11 mouse cellular contexts compared by ENCODE assay signal in the genomic region with DNA sequence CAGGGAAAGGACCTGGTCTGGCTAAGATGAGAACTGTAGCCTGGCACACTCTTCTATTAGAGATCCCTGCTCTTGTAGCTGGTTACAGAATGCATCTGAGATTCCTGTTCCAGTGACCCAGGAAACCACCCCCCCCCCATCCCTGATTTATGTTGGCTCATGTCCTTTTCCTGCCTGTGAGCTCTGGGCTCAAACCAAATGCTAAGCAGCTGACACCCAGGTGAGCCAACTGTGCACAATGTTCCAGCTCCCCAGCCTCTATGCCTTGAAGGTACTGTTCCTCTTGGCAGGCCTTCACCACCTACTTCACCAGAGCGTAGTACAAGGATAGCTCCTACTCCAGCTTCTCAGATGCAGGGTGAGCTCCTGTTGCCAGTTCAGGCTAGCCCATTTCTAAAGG. TPM values are rescaled to one million over a fixed set of nuclear protein-coding genes. Genes with fewer than 3 reads are reported as not detected.
A peak's percentile ranks its signal among the peaks of the same experiment; 100 is the strongest.
DNase-seq lines count a peak whose midpoint lies in the region; ATAC-seq lines count a peak whose summit lies in the region.
"Had no signal": no experiment of that assay in that cellular context is flagged by ENCODE, and none has a peak within 500 bp of the region (broad histone marks: within the 10 kb centered on the region; RNA-seq: fewer than 3 reads in every experiment).

No protein-coding gene starts in this region.

- no peak overlapping the region for H3K4me3 ChIP-seq in heart, embryonic 12.5 days
- H3K4me3 ChIP-seq in hindbrain, embryonic 16.5 days (ENCODE audit: low read length), result no peak overlapping the region

- H3K4me2 ChIP-seq in heart, embryonic 12.5 days, result no peak overlapping the region
- H3K4me2 ChIP-seq in hindbrain, embryonic 16.5 days (ENCODE audit: low read length), result no peak overlapping the region

- WGBS in heart, embryonic 12.5 days, result 73% methylated on average over 1 of the region's 1 CpGs
- 69% methylated on average over 1 of the region's 1 CpGs for WGBS in hindbrain, embryonic 16.5 days

- no peaks in the 10 kb centered on the region for H3K9me3 ChIP-seq in heart, embryonic 12.5 days (replicated peaks)
- H3K9me3 ChIP-seq in hindbrain, embryonic 16.5 days (ENCODE audit: control insufficient read depth, low read length), result no peaks in the 10 kb centered on the region

- H3K4me1 ChIP-seq in heart, embryonic 12.5 days (replicated peaks), result peaks cover 3% of the 10 kb centered on the region; the same call in 1 of the 2 replicates
- H3K4me1 ChIP-seq in hindbrain, embryonic 16.5 days (ENCODE audit: control insufficient read depth, insufficient read depth, low read depth, low read length), result peaks cover 11% of the 10 kb centered on the region

- no peak for ATAC-seq in heart, embryonic 12.5 days (ENCODE audit: insufficient number of reproducible peaks, low FRiP score)
- ATAC-seq in hindbrain, embryonic 16.5 days, result peak; percentile 10; the same call in 1 of the 2 replicates

- intact Hi-C loops in gastrocnemius, postnatal 36 days (cut with DNase I), result no loop called here

- no peaks in the 10 kb centered on the region for H3K36me3 ChIP-seq in heart, embryonic 12.5 days
- no peaks in the 10 kb centered on the region for H3K36me3 ChIP-seq in hindbrain, embryonic 16.5 days (ENCODE audit: control insufficient read depth, insufficient read depth, low read length)

- H3K27me3 ChIP-seq in heart, embryonic 12.5 days (replicated peaks), result peaks cover 12% of the 10 kb centered on the region; the same call in 1 of the 2 replicates
- H3K27me3 ChIP-seq in hindbrain, embryonic 16.5 days (replicated peaks; ENCODE audit: control insufficient read depth, insufficient read depth, low read length), result no peaks in the 10 kb centered on the region

- no peak overlapping the region for H3K9ac ChIP-seq in heart, embryonic 12.5 days
- 0 out of 2 replicates have a peak overlapping the region, but pooled peaks have one; percentile 4 for H3K9ac ChIP-seq in hindbrain, embryonic 16.5 days (ENCODE audit: low read depth, low read length)
- H3K9ac ChIP-seq: liver, embryonic 14.5 days had no signal

- H3K27ac ChIP-seq in heart, embryonic 12.5 days (ENCODE audit: poor library complexity, severe bottlenecking), result no peak overlapping the region
- H3K27ac ChIP-seq in hindbrain, embryonic 16.5 days (ENCODE audit: low read depth, low read length), result peak overlapping the region; percentile 73
- H3K27ac ChIP-seq: kidney, postnatal 0 days; liver, embryonic 14.5 days had no signal

- peak; percentile 96 for DNase-seq in heart, adult 11 months
- peak; percentile 44 for DNase-seq in Muller cell, postnatal 12 days (ENCODE audit: inconsistent ontology term)
- peak; percentile 64 for DNase-seq in cerebellum, adult 8-10 months
- no peak for DNase-seq in spleen, adult 18-20 months
- no peak for DNase-seq in gastrocnemius, postnatal 36 days
- no peak for DNase-seq in thymus, adult 18-20 months

RNA-seq across cellular contexts. Expression of gene Ccdc13, which starts 16.2 kb away (rescaled TPM):
- 0.08 TPM in 1 of 2 replicates, not detected in the other for polyA plus RNA-seq in heart, embryonic 12.5 days (2016; fragmentation: Nextera tagmentation; extraction: Ambion mirVana)
- polyA plus RNA-seq in hindbrain, embryonic 16.5 days (2015; fragmentation: Nextera tagmentation; extraction: Ambion mirVana), result 2.8 and 3.6 TPM in 2 replicates
- under 1 TPM in 1 of 2 experiments, not detected in 1; 0.17 TPM for total RNA-seq in gastrocnemius, postnatal 36 days (2021)
- polyA plus RNA-seq: liver, embryonic 14.5 days had no signal

RNA-seq across cellular contexts. Expression of gene Hhatl, which starts 30.7 kb away (rescaled TPM):
- polyA plus RNA-seq in heart, embryonic 12.5 days (2016; fragmentation: Nextera tagmentation; extraction: Ambion mirVana), result 5.3 and 5.7 TPM in 2 replicates
- 0.50 and 0.55 TPM in 2 replicates for polyA plus RNA-seq in hindbrain, embryonic 16.5 days (2015; fragmentation: Nextera tagmentation; extraction: Ambion mirVana)
- total RNA-seq in gastrocnemius, postnatal 36 days (2021), result 100 to 1,000 TPM; 157 to 170 TPM
- total RNA-seq: adrenal gland, adult 2 months had no signal
- polyA plus RNA-seq: liver, embryonic 14.5 days had no signal

RNA-seq across cellular contexts. Expression of gene Higd1a, which starts 35.1 kb away (rescaled TPM):
- 237 and 257 TPM in 2 replicates for polyA plus RNA-seq in heart, embryonic 12.5 days (2016; fragmentation: Nextera tagmentation; extraction: Ambion mirVana)
- 160 and 166 TPM in 2 replicates for polyA plus RNA-seq in hindbrain, embryonic 16.5 days (2015; fragmentation: Nextera tagmentation; extraction: Ambion mirVana)
- 10 to 100 TPM; 96.5 to 97.5 TPM for total RNA-seq in gastrocnemius, postnatal 36 days (2021)

RNA-seq across cellular contexts. Expression of gene Klhl40, which starts 45.6 kb away (rescaled TPM):
- polyA plus RNA-seq in heart, embryonic 12.5 days (2016; fragmentation: Nextera tagmentation; extraction: Ambion mirVana), result 0.73 and 1.1 TPM in 2 replicates
- 1.9 and 3.3 TPM in 2 replicates for polyA plus RNA-seq in hindbrain, embryonic 16.5 days (2015; fragmentation: Nextera tagmentation; extraction: Ambion mirVana)
- 100 to 1,000 TPM; 113 to 117 TPM for total RNA-seq in gastrocnemius, postnatal 36 days (2021)
- total RNA-seq: adrenal gland, adult 2 months had no signal
- polyA plus RNA-seq: adrenal gland, adult 2 months; kidney, postnatal 0 days; liver, embryonic 14.5 days had no signal

Comparison
In these comparisons a context has a peak if more than half of its experiments do, and no peak if none do; other contexts are left out.
1. DNase-seq: peak in heart, adult 11 months (single experiment), Muller cell, postnatal 12 days (single experiment) and cerebellum, adult 8-10 months (single experiment); none in spleen, adult 18-20 months (0 of 2), gastrocnemius, postnatal 36 days (0 of 2) and thymus, adult 18-20 months (0 of 2).